Mouse (Mus musculus): ENCODE measurements at regions not wholly inside any gene's neighbourhood (a gene's known extent, or its start where the extent isn't known, plus 50 kb on each side); places are given as distances from the start of the nearest gene placed in this dataset.

GRCm38 (mm10) chr5:132758941-132759340 is 215.8 kb upstream of the Auts2 start:
- no peak for TF ChIP-seq CTCF (IDR thresholded peaks at IDR 0.05; ENCODE audit: low read depth)
- 82% methylated on average over 10 of the region's 10 CpGs for WGBS
- H3K27me3 ChIP-seq (replicated peaks; ENCODE audit: control insufficient read depth, insufficient read depth, low read length) = no peaks in the 10 kb centered on the region
- no peak for ATAC-seq
- no peak overlapping the region for H3K27ac ChIP-seq (ENCODE audit: low read depth, low read length)
- H3K9me3 ChIP-seq (ENCODE audit: control insufficient read depth) = no peaks in the 10 kb centered on the region
- no peaks in the 10 kb centered on the region for H3K4me1 ChIP-seq (replicated peaks; ENCODE audit: control insufficient read depth, insufficient read depth, low read length)
- H3K4me3 ChIP-seq (ENCODE audit: low read depth, low read length) = no peak overlapping the region
- H3K4me2 ChIP-seq (replicated peaks; ENCODE audit: low read depth) = no peak overlapping the region
- no peaks in the 10 kb centered on the region for H3K36me3 ChIP-seq (ENCODE audit: control insufficient read depth, insufficient read depth)
- H3K9ac ChIP-seq (ENCODE audit: low read depth, low read length) = no peak overlapping the region

DNA sequence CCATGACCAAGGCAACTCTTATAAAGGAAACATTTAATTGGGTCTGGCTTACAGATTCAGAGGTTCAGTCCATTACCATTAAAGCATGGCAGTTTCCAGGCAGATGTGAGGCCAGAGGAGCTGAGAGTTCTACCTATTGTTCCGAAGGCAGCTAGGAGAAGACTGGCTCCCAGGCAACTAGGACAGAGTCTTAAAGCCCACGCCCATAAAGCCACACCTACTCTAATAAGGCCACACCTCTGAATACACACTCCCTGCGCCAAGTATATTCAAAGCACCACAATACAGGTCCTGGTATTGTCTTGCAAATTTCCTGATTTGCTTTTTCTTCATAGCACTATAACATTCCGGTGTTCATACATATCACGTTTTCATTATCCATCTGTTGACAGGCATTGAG is 194.8 kb upstream of the Auts2 start:
- WGBS = 76% methylated on average over 5 of the region's 5 CpGs
- Histone ChIP-seq H3K27me3 (replicated peaks; ENCODE audit: control insufficient read depth, insufficient read depth, low read length) (no peaks in the 10 kb centered on the region), H3K9ac (ENCODE audit: low read depth, low read length) (no peak overlapping the region), H3K4me1 (replicated peaks; ENCODE audit: control insufficient read depth, insufficient read depth, low read length) (no peaks in the 10 kb centered on the region), H3K36me3 (ENCODE audit: control insufficient read depth, insufficient read depth) (no peaks in the 10 kb centered on the region), H3K9me3 (ENCODE audit: control insufficient read depth) (no peaks in the 10 kb centered on the region), H3K4me2 (replicated peaks; ENCODE audit: low read depth) (no peak overlapping the region), H3K27ac (ENCODE audit: low read depth, low read length) (no peak overlapping the region), H3K4me3 (ENCODE audit: low read depth, low read length) (no peak overlapping the region)
- TF ChIP-seq CTCF (IDR thresholded peaks at IDR 0.05; ENCODE audit: low read depth) = no peak
- ATAC-seq = no peak

DNA sequence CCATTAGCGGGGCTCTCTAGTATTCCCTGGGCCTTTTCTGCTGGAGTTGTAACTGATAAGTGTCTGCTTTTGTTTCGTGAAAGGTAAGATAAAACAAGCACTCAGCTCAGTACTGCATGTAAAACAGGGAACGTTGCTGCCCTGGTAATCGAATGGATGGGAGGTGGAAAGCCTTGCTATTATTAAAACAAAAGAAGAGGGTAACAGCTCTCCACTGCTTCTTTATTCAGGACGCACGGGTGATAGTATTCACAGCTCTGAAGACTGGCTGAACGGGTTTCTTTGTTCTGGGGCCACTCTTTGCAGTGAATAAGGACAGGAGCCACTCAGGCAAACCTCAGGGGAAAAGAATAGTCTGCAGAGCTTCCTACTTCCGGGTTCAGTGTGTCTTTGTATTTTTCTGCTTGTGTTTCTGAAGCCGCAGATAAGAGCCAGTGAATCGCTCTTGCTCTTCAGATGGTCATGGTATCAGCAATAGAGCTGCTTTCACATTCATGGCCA is 185.6 kb upstream of the Auts2 start:
- Histone ChIP-seq H3K36me3 (ENCODE audit: control insufficient read depth, insufficient read depth) (no peaks in the 10 kb centered on the region), H3K27me3 (replicated peaks; ENCODE audit: control insufficient read depth, insufficient read depth, low read length) (no peaks in the 10 kb centered on the region), H3K4me3 (ENCODE audit: low read depth, low read length) (no peak overlapping the region), H3K4me1 (replicated peaks; ENCODE audit: control insufficient read depth, insufficient read depth, low read length) (no peaks in the 10 kb centered on the region), H3K9ac (ENCODE audit: low read depth, low read length) (no peak overlapping the region), H3K9me3 (ENCODE audit: control insufficient read depth) (no peaks in the 10 kb centered on the region), H3K27ac (ENCODE audit: low read depth, low read length) (no peak overlapping the region), H3K4me2 (replicated peaks; ENCODE audit: low read depth) (no peak overlapping the region)
- ATAC-seq = no peak
- WGBS = 36% methylated on average over 10 of the region's 10 CpGs
- no peak for TF ChIP-seq CTCF (IDR thresholded peaks at IDR 0.05; ENCODE audit: low read depth)

GRCm38 (mm10) chr5:132724467-132724866 is 181.3 kb upstream of the Auts2 start:
- Histone ChIP-seq H3K36me3 (ENCODE audit: control insufficient read depth, insufficient read depth) (no peaks in the 10 kb centered on the region), H3K4me3 (ENCODE audit: low read depth, low read length) (no peak overlapping the region), H3K4me1 (replicated peaks; ENCODE audit: control insufficient read depth, insufficient read depth, low read length) (no peaks in the 10 kb centered on the region), H3K27me3 (replicated peaks; ENCODE audit: control insufficient read depth, insufficient read depth, low read length) (no peaks in the 10 kb centered on the region), H3K9ac (ENCODE audit: low read depth, low read length) (no peak overlapping the region), H3K27ac (ENCODE audit: low read depth, low read length) (no peak overlapping the region), H3K9me3 (ENCODE audit: control insufficient read depth) (no peaks in the 10 kb centered on the region), H3K4me2 (replicated peaks; ENCODE audit: low read depth) (no peak overlapping the region)
- TF ChIP-seq CTCF (IDR thresholded peaks at IDR 0.05; ENCODE audit: low read depth) = no peak
- no peak for ATAC-seq
- 27% methylated on average over 2 of the region's 2 CpGs for WGBS

- no peak for ATAC-seq
- WGBS = 80% methylated on average over 4 of the region's 4 CpGs
Observed at GRCm38 (mm10) chr5:132710301-132710700, 167.2 kb upstream of the Auts2 start.

GRCm38 (mm10) chr5:132707531-132707930 is 164.4 kb upstream of the Auts2 start:
- Histone ChIP-seq H3K4me2 (replicated peaks; ENCODE audit: low read depth) (no peak overlapping the region), H3K27me3 (replicated peaks; ENCODE audit: control insufficient read depth, insufficient read depth, low read length) (no peaks in the 10 kb centered on the region), H3K4me3 (ENCODE audit: low read depth, low read length) (no peak overlapping the region), H3K9me3 (ENCODE audit: control insufficient read depth) (no peaks in the 10 kb centered on the region), H3K9ac (ENCODE audit: low read depth, low read length) (no peak overlapping the region), H3K4me1 (replicated peaks; ENCODE audit: control insufficient read depth, insufficient read depth, low read length) (no peaks in the 10 kb centered on the region), H3K27ac (ENCODE audit: low read depth, low read length) (no peak overlapping the region), H3K36me3 (ENCODE audit: control insufficient read depth, insufficient read depth) (no peaks in the 10 kb centered on the region)
- no peak for ATAC-seq
- TF ChIP-seq CTCF (IDR thresholded peaks at IDR 0.05; ENCODE audit: low read depth) = no peak
- WGBS = 73% methylated on average over 4 of the region's 4 CpGs

More at GRCm38 (mm10) chr5:132710301-132710700, 167.2 kb upstream of the Auts2 start:
- no peaks in the 10 kb centered on the region for H3K36me3 ChIP-seq (ENCODE audit: control insufficient read depth, insufficient read depth)
- no peaks in the 10 kb centered on the region for H3K27me3 ChIP-seq (replicated peaks; ENCODE audit: control insufficient read depth, insufficient read depth, low read length)
- no peak overlapping the region for H3K4me3 ChIP-seq (ENCODE audit: low read depth, low read length)
- TF ChIP-seq CTCF (IDR thresholded peaks at IDR 0.05; ENCODE audit: low read depth) = no peak
- H3K27ac ChIP-seq (ENCODE audit: low read depth, low read length) = no peak overlapping the region
- H3K4me1 ChIP-seq (replicated peaks; ENCODE audit: control insufficient read depth, insufficient read depth, low read length) = no peaks in the 10 kb centered on the region
- no peak overlapping the region for H3K9ac ChIP-seq (ENCODE audit: low read depth, low read length)
- no peaks in the 10 kb centered on the region for H3K9me3 ChIP-seq (ENCODE audit: control insufficient read depth)
- H3K4me2 ChIP-seq (replicated peaks; ENCODE audit: low read depth) = no peak overlapping the region
